Mouse (Mus musculus): ENCODE results near the gene Il18r1. TPM values are rescaled to one million over a fixed set of nuclear protein-coding genes. Genes with fewer than 3 reads are reported as not detected.

Gene Il18r1
- polyA plus RNA-seq, 1 experiment from 2014 or later, result 1.2 TPM

- H3K4me3 ChIP-seq (replicated peaks), result no peak overlapping the region
- H3K4me1 ChIP-seq, result no peaks in the 10 kb centered on the region
- no peaks in the 10 kb centered on the region for H3K27me3 ChIP-seq (replicated peaks)
- 74% methylated on average over 4 of the region's 4 CpGs for WGBS
- no peak overlapping the region for H3K9ac ChIP-seq
- no peak overlapping the region for H3K4me2 ChIP-seq
- no peak for ATAC-seq (ENCODE audit: insufficient read depth, low FRiP score, low read depth)
- H3K36me3 ChIP-seq, result no peaks in the 10 kb centered on the region
- no peak overlapping the region for H3K27ac ChIP-seq
- H3K9me3 ChIP-seq, result no peaks in the 10 kb centered on the region
Observed at GRCm38 (mm10) chr1:40501126-40501525, 35.8 kb downstream of the Il18r1 start.

GRCm38 (mm10) chr1:40501546-40502398, 36.4 kb downstream of the Il18r1 start:
- H3K4me3 ChIP-seq (replicated peaks), result no peak overlapping the region
- no peaks in the 10 kb centered on the region for H3K9me3 ChIP-seq
- no peaks in the 10 kb centered on the region for H3K36me3 ChIP-seq
- no peaks in the 10 kb centered on the region for H3K4me1 ChIP-seq
- H3K9ac ChIP-seq, result no peak overlapping the region
- H3K27me3 ChIP-seq (replicated peaks), result no peaks in the 10 kb centered on the region
- ATAC-seq (ENCODE audit: insufficient read depth, low FRiP score, low read depth), result no peak
- H3K4me2 ChIP-seq, result no peak overlapping the region
- WGBS, result 75% methylated on average over 11 of the region's 11 CpGs
- no peak overlapping the region for H3K27ac ChIP-seq

GRCm38 (mm10) chr1:40504548-40504947, 39.2 kb downstream of the Il18r1 start:
- 68% methylated on average over 5 of the region's 5 CpGs for WGBS
- H3K9ac ChIP-seq, result no peak overlapping the region
- no peaks in the 10 kb centered on the region for H3K9me3 ChIP-seq
- H3K27ac ChIP-seq, result no peak overlapping the region
- no peaks in the 10 kb centered on the region for H3K36me3 ChIP-seq
- no peak for ATAC-seq (ENCODE audit: insufficient read depth, low FRiP score, low read depth)
- H3K4me3 ChIP-seq (replicated peaks), result no peak overlapping the region
- no peak overlapping the region for H3K4me2 ChIP-seq
- no peaks in the 10 kb centered on the region for H3K27me3 ChIP-seq (replicated peaks)
- H3K4me1 ChIP-seq, result no peaks in the 10 kb centered on the region

GRCm38 (mm10) chr1:40514851-40515585, 49.7 kb downstream of the Il18r1 start, which contains the start of gene Il18rap:
Gene Il18rap, plus strand, starts transcription at chr1:40515362.
- no peak for ATAC-seq (ENCODE audit: insufficient read depth, low FRiP score, low read depth)
- Histone ChIP-seq H3K4me2 (no peak within 1 kb of the TSS), H3K9ac (no peak within 1 kb of the TSS), H3K27me3 (replicated peaks) (no peaks in the 10 kb centered on the region), H3K4me3 (replicated peaks) (no peak within 1 kb of the TSS), H3K9me3 (no peaks in the 10 kb centered on the region), H3K27ac (no peak within 1 kb of the TSS), H3K4me1 (no peaks in the 10 kb centered on the region), H3K36me3 (no peaks in the 10 kb centered on the region)
- 49% methylated on average over 9 of the region's 9 CpGs for WGBS

- Histone ChIP-seq H3K9me3 (no peaks in the 10 kb centered on the region), H3K4me2 (no peak overlapping the region), H3K36me3 (no peaks in the 10 kb centered on the region), H3K4me3 (replicated peaks) (no peak overlapping the region), H3K4me1 (no peaks in the 10 kb centered on the region), H3K27ac (no peak overlapping the region), H3K27me3 (replicated peaks) (no peaks in the 10 kb centered on the region), H3K9ac (no peak overlapping the region)
- no peak for ATAC-seq (ENCODE audit: insufficient read depth, low FRiP score, low read depth)
- 91% methylated on average over 6 of the region's 6 CpGs for WGBS
Observed at GRCm38 (mm10) chr1:40516364-40516763, 51.0 kb downstream of the Il18r1 start.

- H3K27me3 ChIP-seq (replicated peaks), result no peaks in the 10 kb centered on the region
- no peak for ATAC-seq (ENCODE audit: insufficient read depth, low FRiP score, low read depth)
- no peaks in the 10 kb centered on the region for H3K4me1 ChIP-seq
- no peaks in the 10 kb centered on the region for H3K9me3 ChIP-seq
- no peak overlapping the region for H3K9ac ChIP-seq
- WGBS, result 81% methylated on average over 7 of the region's 7 CpGs
- no peak overlapping the region for H3K4me2 ChIP-seq
- no peaks in the 10 kb centered on the region for H3K36me3 ChIP-seq
- no peak overlapping the region for H3K4me3 ChIP-seq (replicated peaks)
- H3K27ac ChIP-seq, result no peak overlapping the region
Observed at GRCm38 (mm10) chr1:40522918-40523317, 57.6 kb downstream of the Il18r1 start.

GRCm38 (mm10) chr1:40523971-40524722, 58.8 kb downstream of the Il18r1 start:
- WGBS, result 85% methylated on average over 5 of the region's 5 CpGs
- Histone ChIP-seq H3K36me3 (no peaks in the 10 kb centered on the region), H3K4me1 (no peaks in the 10 kb centered on the region), H3K27me3 (replicated peaks) (no peaks in the 10 kb centered on the region), H3K9ac (no peak overlapping the region), H3K4me2 (no peak overlapping the region), H3K9me3 (no peaks in the 10 kb centered on the region), H3K4me3 (replicated peaks) (no peak overlapping the region), H3K27ac (no peak overlapping the region)
- ATAC-seq (ENCODE audit: insufficient read depth, low FRiP score, low read depth), result no peak

GRCm38 (mm10) chr1:40529287-40529686, 63.9 kb downstream of the Il18r1 start:
- Histone ChIP-seq H3K4me2 (no peak overlapping the region), H3K9me3 (no peaks in the 10 kb centered on the region), H3K27ac (no peak overlapping the region), H3K9ac (no peak overlapping the region), H3K36me3 (no peaks in the 10 kb centered on the region), H3K27me3 (replicated peaks) (no peaks in the 10 kb centered on the region), H3K4me3 (replicated peaks) (no peak overlapping the region), H3K4me1 (no peaks in the 10 kb centered on the region)
- no peak for ATAC-seq (ENCODE audit: insufficient read depth, low FRiP score, low read depth)
- WGBS, result 85% methylated on average over 5 of the region's 5 CpGs

GRCm38 (mm10) chr1:40537577-40537976, 72.2 kb downstream of the Il18r1 start:
- no peak overlapping the region for H3K27ac ChIP-seq
- no peak overlapping the region for H3K4me2 ChIP-seq
- ATAC-seq (ENCODE audit: insufficient read depth, low FRiP score, low read depth), result no peak
- no peak overlapping the region for H3K4me3 ChIP-seq (replicated peaks)
- no peak overlapping the region for H3K9ac ChIP-seq
- 75% methylated on average over 5 of the region's 5 CpGs for WGBS
- no peaks in the 10 kb centered on the region for H3K27me3 ChIP-seq (replicated peaks)
- H3K9me3 ChIP-seq, result no peaks in the 10 kb centered on the region
- H3K4me1 ChIP-seq, result no peaks in the 10 kb centered on the region
- H3K36me3 ChIP-seq, result no peaks in the 10 kb centered on the region

- Histone ChIP-seq H3K4me1 (no peaks in the 10 kb centered on the region), H3K27me3 (replicated peaks) (no peaks in the 10 kb centered on the region), H3K4me3 (replicated peaks) (no peak overlapping the region), H3K36me3 (no peaks in the 10 kb centered on the region), H3K4me2 (no peak overlapping the region), H3K9ac (no peak overlapping the region), H3K9me3 (no peaks in the 10 kb centered on the region), H3K27ac (no peak overlapping the region)
- no peak for ATAC-seq (ENCODE audit: insufficient read depth, low FRiP score, low read depth)
- WGBS, result 0% methylated on average over 2 of the region's 2 CpGs
Observed at GRCm38 (mm10) chr1:40544650-40545049, 79.3 kb downstream of the Il18r1 start.

- no peaks in the 10 kb centered on the region for H3K4me1 ChIP-seq
- no peak overlapping the region for H3K9ac ChIP-seq
- H3K4me3 ChIP-seq (replicated peaks), result no peak overlapping the region
- WGBS, result 77% methylated on average over 4 of the region's 4 CpGs
- no peaks in the 10 kb centered on the region for H3K36me3 ChIP-seq
- no peaks in the 10 kb centered on the region for H3K27me3 ChIP-seq (replicated peaks)
- no peaks in the 10 kb centered on the region for H3K9me3 ChIP-seq
- no peak overlapping the region for H3K27ac ChIP-seq
- ATAC-seq (ENCODE audit: insufficient read depth, low FRiP score, low read depth), result no peak
- no peak overlapping the region for H3K4me2 ChIP-seq
Observed at GRCm38 (mm10) chr1:40546645-40547044, 81.3 kb downstream of the Il18r1 start.

Data from stomach, embryonic 15.5 days (tissue).